Mouse (Mus musculus) ES-E14 (cell line): ENCODE results near the gene Sufu. TPM values are rescaled to one million over a fixed set of nuclear protein-coding genes. Genes with fewer than 3 reads are reported as not detected.

Experiments used
- DNase-seq: peaks from one replicate; pipeline ENCODE4 v3.0.0-alpha.2; 2013; ENCODE audit warnings: low read depth, low spot score
- H3K27ac ChIP-seq: 2 replicates; pipeline ENCODE4 v1.5.1; 2012; ENCODE audit warnings: low read depth, mild to moderate bottlenecking, low read length, moderate library complexity, mixed read lengths; ENCODE audit not compliant: poor library complexity, insufficient read depth, severe bottlenecking
- H3K36me3 ChIP-seq: 2 replicates; pipeline ENCODE4 v1.6.1; 2012; ENCODE audit warnings: mild to moderate bottlenecking, low read length, moderate library complexity, mixed read lengths; ENCODE audit not compliant: control insufficient read depth, poor library complexity, insufficient read depth, severe bottlenecking
- H3K4me1 ChIP-seq, 2 experiments: fragments of 150-350 bp in 1 of 2; sonication (generic) in 1 of 2; 2 replicates each; pipeline ENCODE4 v1.6.1; 2012; ENCODE audit warnings: low read length in 2 of 2, mild to moderate bottlenecking in 1 of 2, mixed read lengths in 1 of 2; ENCODE audit not compliant: control insufficient read depth in 2 of 2, insufficient read depth in 2 of 2, poor library complexity in 1 of 2
- H3K4me3 ChIP-seq, 2 experiments: fragments of 150-350 bp in 1 of 2; sonication (generic) in 1 of 2; 2 replicates each; pipeline ENCODE4 v1.5.1; 2012; ENCODE audit warnings: low read length in 2 of 2, low read depth in 1 of 2, mild to moderate bottlenecking in 1 of 2, mixed read lengths in 1 of 2; ENCODE audit not compliant: insufficient read depth in 1 of 2, poor library complexity in 1 of 2, severe bottlenecking in 1 of 2
- H3K9ac ChIP-seq: 2 replicates; pipeline ENCODE4 v1.6.1; 2012; ENCODE audit warnings: low read depth, mild to moderate bottlenecking, low read length, mixed read lengths; ENCODE audit not compliant: poor library complexity, insufficient read depth, severe bottlenecking
- H3K9me3 ChIP-seq: fragments of 150-350 bp; sonication (generic); 2 replicates; pipeline ENCODE4 v1.6.1; 2012; ENCODE audit warnings: low read depth, mild to moderate bottlenecking, low read length; ENCODE audit not compliant: control insufficient read depth, insufficient read depth
- CHD2 ChIP-seq: IDR thresholded peaks from 2 replicates; pipeline ENCODE4 v1.6.1; 2014; ENCODE audit warnings: mild to moderate bottlenecking, low read depth, low read length, inconsistent platforms
- HCFC1 ChIP-seq: IDR thresholded peaks from 2 replicates; pipeline ENCODE4 v1.6.1; 2012; ENCODE audit warnings: low read length, inconsistent platforms, borderline replicate concordance; ENCODE audit not compliant: insufficient read depth
- MAFK ChIP-seq: IDR thresholded peaks from 2 replicates; pipeline ENCODE4 v1.6.1; 2014; ENCODE audit warnings: mild to moderate bottlenecking, low read depth, low read length, inconsistent platforms; ENCODE audit not compliant: insufficient read depth
- ZC3H11A ChIP-seq: IDR thresholded peaks from 2 replicates; pipeline ENCODE4 v1.6.1; 2012; ENCODE audit warnings: low read depth, mild to moderate bottlenecking, inconsistent platforms, low read length, borderline replicate concordance
- ZNF384 ChIP-seq: IDR thresholded peaks from 2 replicates; pipeline ENCODE4 v1.6.1; 2012; ENCODE audit warnings: low read depth, low read length, inconsistent platforms
- in situ Hi-C, 2 experiments: fragments of 600-800 bp; cut with MboI; formaldehyde crosslinking; loops; one replicate each; pipeline ENCODE4 v1.15.1; 2025; ENCODE audit warnings: low sequenced_read_pairs in 2 of 2, inconsistent platforms in 1 of 2; ENCODE audit not compliant: unreplicated experiment in 2 of 2
- total RNA-seq: library from RNA; depleted of rRNA; stranded (reverse); fragments of 300-350 nt; gene quantifications from 2 replicates; pipeline ENCODE4 v1.2.3, GENCODE M21; 2012

The Sufu gene
- total RNA-seq, 1 experiment: 14.5 TPM

GRCm38 (mm10) chr19:46349550-46349949 lies 47.1 kb upstream of the Sufu start:
- in situ Hi-C loops: no loop called here
- Histone ChIP-seq H3K27ac (no peak overlapping the region), H3K9ac (peak overlapping the region; percentile 61)

GRCm38 (mm10) chr19:46350168-46350932 lies 46.3 kb upstream of the Sufu start, which contains the start of gene 2310034G01Rik:
Gene 2310034G01Rik, minus strand, starts transcription at chr19:46350302.
- Histone ChIP-seq H3K9ac (peak within 1 kb of the TSS; percentile 61), H3K4me3 (peak within 1 kb of the TSS; percentile 74 to 79), H3K9me3 (no peaks in the 10 kb centered on the region), H3K4me1 (peaks cover 0 to 3% of the 10 kb centered on the region in 2 experiments; a peak in 2 of 4 replicates), H3K36me3 (no peaks in the 10 kb centered on the region), H3K27ac (no peak within 1 kb of the TSS)
- no peak for DNase-seq
- TF ChIP-seq HCFC1 (no peak), ZC3H11A (no peak), CHD2 (no peak), MAFK (no peak), ZNF384 (no peak)
- in situ Hi-C loops: no loop called here

More at GRCm38 (mm10) chr19:46349550-46349949, 47.1 kb upstream of the Sufu start:
- Histone ChIP-seq H3K4me3 (peak overlapping the region; percentile 74 to 79), H3K4me1 (peaks cover 3% of the 10 kb centered on the region in 2 experiments; a peak in 3 of 4 replicates), H3K9me3 (no peaks in the 10 kb centered on the region), H3K36me3 (no peaks in the 10 kb centered on the region)
- DNase-seq: no peak
- TF ChIP-seq ZC3H11A: no peak
- no peak for TF ChIP-seq ZNF384
- no peak for TF ChIP-seq HCFC1
- TF ChIP-seq MAFK: no peak
- no peak for TF ChIP-seq CHD2

- Histone ChIP-seq H3K4me1 (peaks cover 5% of the 10 kb centered on the region in 2 experiments; a peak in 2 of 4 replicates), H3K27ac (no peak overlapping the region), H3K9ac (peak overlapping the region; percentile 79), H3K36me3 (no peaks in the 10 kb centered on the region), H3K9me3 (no peaks in the 10 kb centered on the region), H3K4me3 (peak overlapping the region; percentile 73 to 86)
- peak; percentile 91 for TF ChIP-seq HCFC1
- TF ChIP-seq CHD2: peak; percentile 75; the same call in 1 of the 2 replicates
- TF ChIP-seq ZC3H11A: no peak
- TF ChIP-seq ZNF384: no peak
- DNase-seq: peak; percentile 85
- in situ Hi-C loops: no loop called here
Observed at GRCm38 (mm10) chr19:46356701-46357138, 40.0 kb upstream of the Sufu start.

GRCm38 (mm10) chr19:46357344-46358280 lies 39.1 kb upstream of the Sufu start:
- Histone ChIP-seq H3K4me3 (peak overlapping the region; percentile 73 to 86), H3K36me3 (no peaks in the 10 kb centered on the region), H3K9me3 (no peaks in the 10 kb centered on the region), H3K9ac (peak overlapping the region; percentile 79; the same call in 1 of the 2 replicates), H3K27ac (no peak overlapping the region), H3K4me1 (peaks cover 5% of the 10 kb centered on the region in 2 experiments; a peak in 2 of 4 replicates)
- in situ Hi-C loops: no loop called here
- TF ChIP-seq ZNF384 (no peak), MAFK (no peak), ZC3H11A (no peak), HCFC1 (no peak), CHD2 (no peak)
- DNase-seq: no peak
